In the genomic region with DNA sequence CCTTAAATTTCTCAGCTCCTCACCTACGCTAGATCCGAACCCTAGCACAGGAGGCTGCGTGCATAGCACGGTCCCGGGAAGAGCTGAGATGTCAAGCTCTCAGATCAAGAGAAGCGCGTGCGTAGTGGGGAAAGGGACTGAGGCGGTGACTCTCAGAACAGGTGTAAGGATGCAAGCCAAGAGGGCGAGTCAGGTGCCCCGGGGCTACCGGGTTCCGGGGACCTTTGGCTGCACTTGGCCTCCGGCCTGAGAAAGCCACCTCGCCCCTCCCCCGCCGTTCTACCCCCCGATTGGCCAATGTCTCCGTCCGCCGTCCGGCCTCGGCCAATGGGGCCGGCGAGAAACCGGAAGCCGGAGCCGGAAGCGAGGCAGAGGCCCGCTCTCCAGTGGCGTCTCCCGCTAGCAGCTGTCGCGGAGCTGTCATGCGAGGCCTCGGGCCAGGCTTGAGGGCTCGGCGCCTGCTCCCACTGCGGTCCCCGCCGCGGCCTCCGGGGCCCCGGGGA, we compare ENCODE assay signal across 8 mouse cellular contexts. TPM values are rescaled to one million over a fixed set of nuclear protein-coding genes. Genes with fewer than 3 reads are reported as not detected.
A peak's percentile ranks its signal among the peaks of the same experiment; 100 is the strongest.
DNase-seq lines count a peak whose midpoint lies in the region; ATAC-seq and TF ChIP-seq lines count a peak whose summit lies in the region.

A gene (plus strand): TSS at position 355 of the 503 bp plus-strand sequence.

- H3K4me2 ChIP-seq in forebrain, embryonic 12.5 days, result peak within 1 kb of the TSS; percentile 100
- H3K4me2 ChIP-seq in heart, postnatal 0 days (ENCODE audit: low read depth, low read length), result peak within 1 kb of the TSS; percentile 100
- peak within 1 kb of the TSS; percentile 97 for H3K4me2 ChIP-seq in liver, postnatal 0 days (ENCODE audit: low read depth, low read length)
- peak within 1 kb of the TSS; percentile 99 for H3K4me2 ChIP-seq in neural tube, embryonic 14.5 days (ENCODE audit: low read depth, low read length)

- WGBS in forebrain, embryonic 12.5 days, result 2% methylated on average over 44 of the region's 44 CpGs
- 1% methylated on average over 43 of the region's 44 CpGs for WGBS in heart, postnatal 0 days
- under 1% methylated on average over 43 of the region's 44 CpGs for WGBS in large intestine, adult 2 months
- 2% methylated on average over 43 of the region's 44 CpGs for WGBS in liver, postnatal 0 days (ENCODE audit: insufficient replicate concordance)
- WGBS in neural tube, embryonic 14.5 days, result 2% methylated on average over 43 of the region's 44 CpGs

- ATAC-seq in forebrain, embryonic 12.5 days (ENCODE audit: low FRiP score), result peak; percentile 97
- ATAC-seq in heart, postnatal 0 days (ENCODE audit: insufficient read depth, low read depth), result peak; percentile 90
- peak; percentile 87 for ATAC-seq in liver, postnatal 0 days
- peak; percentile 95 for ATAC-seq in neural tube, embryonic 14.5 days (ENCODE audit: low read depth)

- no peak for TF ChIP-seq CTCF in E14TG2a.4 (conservative IDR thresholded peaks at IDR 0.05; ENCODE audit: low read length)
- TF ChIP-seq CTCF in heart, postnatal 0 days (IDR thresholded peaks at IDR 0.05; ENCODE audit: low read depth), result no peak
- no peak for TF ChIP-seq CTCF in liver, postnatal 0 days (IDR thresholded peaks at IDR 0.05; ENCODE audit: low read depth)

- H3K4me1 ChIP-seq in E14TG2a.4 (replicated peaks; ENCODE audit: low read depth, low read length), result peaks cover 13% of the 10 kb centered on the region
- peaks cover 15% of the 10 kb centered on the region for H3K4me1 ChIP-seq in forebrain, embryonic 12.5 days
- peaks cover 30% of the 10 kb centered on the region for H3K4me1 ChIP-seq in heart, postnatal 0 days (ENCODE audit: control insufficient read depth, insufficient read depth)
- peaks cover 19% of the 10 kb centered on the region for H3K4me1 ChIP-seq in liver, postnatal 0 days (ENCODE audit: insufficient read depth)
- peaks cover 10% of the 10 kb centered on the region; the same call in 1 of the 2 replicates for H3K4me1 ChIP-seq in neural tube, embryonic 14.5 days (ENCODE audit: control insufficient read depth, insufficient read depth, low read length)

- H3K36me3 ChIP-seq in E14TG2a.4 (ENCODE audit: insufficient read depth, low read length), result no peaks in the 10 kb centered on the region
- no peaks in the 10 kb centered on the region; the same call in 1 of the 2 replicates for H3K36me3 ChIP-seq in forebrain, embryonic 12.5 days (replicated peaks)
- 0 out of 2 replicates have a peak, but pooled peaks cover 3% of the 10 kb centered on the region for H3K36me3 ChIP-seq in heart, postnatal 0 days (replicated peaks; ENCODE audit: control insufficient read depth, insufficient read depth, low read length)
- H3K36me3 ChIP-seq in liver, postnatal 0 days (replicated peaks; ENCODE audit: insufficient read depth, low read length), result no peaks in the 10 kb centered on the region
- no peaks in the 10 kb centered on the region for H3K36me3 ChIP-seq in neural tube, embryonic 14.5 days (ENCODE audit: control insufficient read depth, insufficient read depth, low read length)

- H3K9ac ChIP-seq in forebrain, embryonic 12.5 days, result peak within 1 kb of the TSS; percentile 93
- H3K9ac ChIP-seq in heart, postnatal 0 days (replicated peaks; ENCODE audit: low read depth, low read length), result peak within 1 kb of the TSS; percentile 96
- peak within 1 kb of the TSS; percentile 93 for H3K9ac ChIP-seq in liver, postnatal 0 days (replicated peaks)
- H3K9ac ChIP-seq in neural tube, embryonic 14.5 days (replicated peaks; ENCODE audit: low read depth, low read length), result peak within 1 kb of the TSS; percentile 89

- peak; percentile 80 for DNase-seq in c-Kit-positive CD71-positive TER-119-positive erythroid progenitor cells, embryonic 14.5 days (ENCODE audit: low spot score)
- peak; percentile 93 for DNase-seq in heart, postnatal 0 days (ENCODE audit: low spot score)
- peak; percentile 71 for DNase-seq in large intestine, adult 2 months (ENCODE audit: low read depth, low spot score)
- DNase-seq in liver, postnatal 0 days, result peak; percentile 94
- DNase-seq in testis, postnatal 10 days (ENCODE audit: low spot score), result peak; percentile 95

- H3K9me3 ChIP-seq in E14TG2a.4 (ENCODE audit: low read length), result no peaks in the 10 kb centered on the region
- H3K9me3 ChIP-seq in forebrain, embryonic 12.5 days, result no peaks in the 10 kb centered on the region
- no peaks in the 10 kb centered on the region for H3K9me3 ChIP-seq in heart, postnatal 0 days (replicated peaks; ENCODE audit: control insufficient read depth, low read length)
- no peaks in the 10 kb centered on the region for H3K9me3 ChIP-seq in liver, postnatal 0 days (ENCODE audit: low read length)
- H3K9me3 ChIP-seq in neural tube, embryonic 14.5 days (ENCODE audit: control insufficient read depth, low read length), result no peaks in the 10 kb centered on the region

- peak within 1 kb of the TSS; percentile 89 for H3K27ac ChIP-seq in forebrain, embryonic 12.5 days
- H3K27ac ChIP-seq in heart, postnatal 0 days (ENCODE audit: low read depth), result peak within 1 kb of the TSS; percentile 99
- H3K27ac ChIP-seq in liver, postnatal 0 days (ENCODE audit: low read depth), result peak within 1 kb of the TSS; percentile 92
- H3K27ac ChIP-seq in neural tube, embryonic 14.5 days (ENCODE audit: low read depth, low read length), result peak within 1 kb of the TSS; percentile 90

- peak within 1 kb of the TSS; percentile 83 for H3K4me3 ChIP-seq in E14TG2a.4 (replicated peaks; ENCODE audit: low read length)
- peak within 1 kb of the TSS; percentile 75 for H3K4me3 ChIP-seq in forebrain, embryonic 12.5 days (replicated peaks)
- peak within 1 kb of the TSS; percentile 70 for H3K4me3 ChIP-seq in heart, postnatal 0 days (ENCODE audit: low read depth, low read length)
- H3K4me3 ChIP-seq in liver, postnatal 0 days (ENCODE audit: low read depth, low read length), result peak within 1 kb of the TSS; percentile 70
- peak within 1 kb of the TSS; percentile 86 for H3K4me3 ChIP-seq in neural tube, embryonic 14.5 days (ENCODE audit: low read depth, low read length)

- H3K27me3 ChIP-seq in E14TG2a.4 (ENCODE audit: insufficient read depth, low read length), result peaks cover 38% of the 10 kb centered on the region
- 0 out of 2 replicates have a peak, but pooled peaks cover 4% of the 10 kb centered on the region for H3K27me3 ChIP-seq in forebrain, embryonic 12.5 days
- no peaks in the 10 kb centered on the region for H3K27me3 ChIP-seq in heart, postnatal 0 days (ENCODE audit: control insufficient read depth, insufficient read depth, low read length)
- H3K27me3 ChIP-seq in liver, postnatal 0 days (ENCODE audit: insufficient read depth, low read length), result no peaks in the 10 kb centered on the region
- H3K27me3 ChIP-seq in neural tube, embryonic 14.5 days (ENCODE audit: control insufficient read depth, insufficient read depth, low read length), result peaks cover 2% of the 10 kb centered on the region; the same call in 1 of the 2 replicates

- TF ChIP-seq EP300 in heart, postnatal 0 days (IDR thresholded peaks at IDR 0.05; ENCODE audit: low read depth), result peak; percentile 97
- TF ChIP-seq EP300 in liver, postnatal 0 days (IDR thresholded peaks at IDR 0.05; ENCODE audit: low read depth), result peak; percentile 73

RNA-seq across cellular contexts. Expression of the gene that starts here (rescaled TPM):
- 13.9 and 14.0 TPM in 2 replicates for polyA plus RNA-seq in forebrain, embryonic 12.5 days (2016; fragmentation: Nextera tagmentation; extraction: Ambion mirVana)
- 72.2 and 109 TPM in 2 replicates for total RNA-seq in heart, postnatal 0 days (2014; rRNA removed; ENCODE audit: low replicate concordance)
- 75.1 and 77.5 TPM in 2 replicates for polyA plus RNA-seq in heart, postnatal 0 days (2015; fragmentation: Nextera tagmentation; extraction: Ambion mirVana)
- 23.2 and 30.1 TPM in 2 replicates for polyA plus RNA-seq in large intestine, adult 2 months (2012; rRNA removed)
- polyA plus RNA-seq in liver, postnatal 0 days (2015; fragmentation: Nextera tagmentation; extraction: Ambion mirVana), result 37.0 and 44.4 TPM in 2 replicates
- 15.8 and 16.1 TPM in 2 replicates for polyA plus RNA-seq in neural tube, embryonic 14.5 days (2014; fragmentation: Nextera tagmentation; extraction: Ambion mirVana)

Comparison
In these comparisons a context has a peak if more than half of its experiments do, and no peak if none do; other contexts are left out.
1. Peak in every context shown above with its lines: DNase-seq, ATAC-seq, H3K4me3 ChIP-seq and H3K27ac ChIP-seq.